Mouse (Mus musculus): ENCODE measurements at regions not wholly inside any gene's neighbourhood (a gene's known extent, or its start where the extent isn't known, plus 50 kb on each side); places are given as distances from the start of the nearest gene placed in this dataset.
"Not testable (repeated sequence)": the region's sequence is repeated elsewhere in the genome, so short reads cannot be mapped to it uniquely, and the experiment has no call there.

DNA sequence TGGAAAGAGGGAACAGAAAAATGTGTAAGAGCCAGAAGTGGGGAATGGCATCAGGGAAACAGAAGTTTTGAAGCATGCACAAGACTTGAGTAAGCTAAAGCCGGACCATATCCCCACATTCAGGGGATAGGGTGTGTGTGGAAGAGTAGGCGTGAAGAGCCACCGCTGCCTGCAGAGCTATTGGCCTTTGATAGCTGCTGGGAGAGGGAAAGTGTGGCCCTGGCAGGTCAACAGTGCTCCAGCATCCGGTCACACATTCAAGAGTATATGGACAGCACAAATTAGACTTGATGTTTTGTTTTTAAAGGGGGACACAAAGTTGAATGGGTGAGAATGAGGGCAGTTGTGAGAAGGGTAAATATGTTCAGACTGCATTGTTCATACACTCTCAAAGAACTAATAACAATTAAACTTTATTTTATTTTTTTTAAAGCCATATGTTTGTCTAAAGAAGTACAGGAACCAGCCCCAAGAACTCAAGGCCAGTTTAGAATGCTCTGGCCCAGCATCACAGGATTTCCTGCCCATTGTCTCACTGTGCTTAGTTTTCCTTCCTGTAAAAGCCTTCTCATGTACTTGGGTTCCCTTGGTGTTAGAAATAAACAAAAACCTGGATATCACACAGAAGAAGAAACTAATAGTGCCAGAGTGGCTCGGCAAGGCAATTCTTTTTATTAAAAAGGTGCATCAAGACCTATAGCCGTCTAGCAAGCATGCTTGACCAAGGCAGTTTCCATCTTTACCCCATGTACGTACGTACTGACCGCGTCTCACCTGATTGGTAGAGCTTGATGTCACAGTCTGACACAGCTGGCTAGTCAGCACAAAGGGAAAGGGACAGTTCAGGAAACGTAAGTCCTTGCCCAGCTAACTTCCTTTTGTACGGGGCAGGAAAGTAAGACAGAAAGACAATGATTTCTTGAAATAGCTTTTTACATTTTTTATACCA lies 144.6 kb upstream of the Rbbp6 start:
- DNase-seq, result peak; percentile 50

DNA sequence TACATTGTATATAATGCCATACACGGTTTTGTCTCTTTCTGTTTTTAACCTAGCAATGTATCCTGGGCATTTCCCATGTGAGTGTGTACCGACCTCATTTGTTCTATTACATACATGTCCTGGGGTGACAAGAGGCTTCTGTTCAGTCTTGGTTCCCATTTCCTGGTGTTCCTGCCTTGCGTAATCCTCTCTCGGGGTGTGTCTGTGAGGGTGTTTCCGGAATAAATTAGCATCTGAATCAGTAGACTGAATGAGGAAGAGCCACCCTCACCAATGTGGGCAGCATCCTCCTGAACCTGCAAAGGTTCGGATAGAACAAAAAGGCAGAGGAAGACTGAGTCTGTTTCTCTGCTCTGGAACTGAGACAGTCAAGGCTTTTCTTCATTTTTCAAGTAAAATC lies 142.1 kb upstream of the Rbbp6 start:
- peak; percentile 4 for DNase-seq

- DNase-seq, result no peak
Measured at GRCm38 (mm10) chr7:122839091-122839490, 126.4 kb upstream of the Rbbp6 start.

GRCm38 (mm10) chr7:122844831-122845230 lies 120.7 kb upstream of the Rbbp6 start:
- DNase-seq, result no peak

- no peak for DNase-seq
Measured at GRCm38 (mm10) chr7:122847376-122847775, 118.1 kb upstream of the Rbbp6 start.

GRCm38 (mm10) chr7:122873386-122873785 lies 92.1 kb upstream of the Rbbp6 start:
- DNase-seq, result no peak

DNA sequence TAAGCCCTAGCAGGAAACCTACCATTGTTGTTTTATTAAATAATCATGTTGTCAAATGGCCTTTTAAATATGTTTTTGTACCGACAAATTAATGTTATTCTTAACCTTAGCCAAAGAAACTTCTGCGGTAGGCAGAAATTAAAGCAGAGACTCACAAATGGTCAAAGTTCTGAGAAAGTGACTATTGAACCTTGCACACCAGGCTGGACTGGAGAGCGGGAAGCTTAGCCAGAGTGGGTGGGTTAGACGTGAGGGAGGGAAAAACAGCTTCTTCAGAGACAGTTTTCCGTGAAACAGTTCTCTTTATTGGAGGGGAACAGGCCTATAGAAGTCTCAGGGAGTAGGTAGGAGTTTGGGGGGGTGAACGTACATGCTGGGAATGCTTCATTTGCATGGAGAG lies 89.2 kb upstream of the Rbbp6 start:
- DNase-seq, result peak; percentile 18

- not testable (repeated sequence) for DNase-seq
Measured at GRCm38 (mm10) chr7:122881890-122882500, 83.5 kb upstream of the Rbbp6 start.

DNA sequence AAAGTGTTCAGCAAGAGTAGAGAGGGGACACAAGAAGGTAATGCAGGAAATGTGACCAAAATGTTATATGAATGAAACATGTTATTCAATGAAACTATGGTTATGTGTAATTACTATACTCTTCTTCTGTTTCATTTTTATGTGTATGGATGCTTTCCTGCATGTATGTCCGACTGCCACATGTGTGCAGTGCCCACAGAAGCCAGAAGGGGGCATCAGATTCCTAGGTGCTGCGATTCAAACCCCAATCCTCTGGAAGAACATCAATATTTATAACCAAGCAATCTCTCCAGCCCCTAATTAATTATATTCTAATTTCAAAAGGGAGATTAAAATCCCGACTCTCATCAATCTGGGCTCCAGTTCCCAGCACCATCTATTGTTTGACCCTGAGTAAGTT lies 78.7 kb upstream of the Rbbp6 start:
- DNase-seq, result no peak

- DNase-seq, result no peak
Measured at GRCm38 (mm10) chr7:122897148-122897547, 68.3 kb upstream of the Rbbp6 start.

- no peak for DNase-seq
Measured at GRCm38 (mm10) chr7:122906056-122906455, 59.4 kb upstream of the Rbbp6 start.

DNA sequence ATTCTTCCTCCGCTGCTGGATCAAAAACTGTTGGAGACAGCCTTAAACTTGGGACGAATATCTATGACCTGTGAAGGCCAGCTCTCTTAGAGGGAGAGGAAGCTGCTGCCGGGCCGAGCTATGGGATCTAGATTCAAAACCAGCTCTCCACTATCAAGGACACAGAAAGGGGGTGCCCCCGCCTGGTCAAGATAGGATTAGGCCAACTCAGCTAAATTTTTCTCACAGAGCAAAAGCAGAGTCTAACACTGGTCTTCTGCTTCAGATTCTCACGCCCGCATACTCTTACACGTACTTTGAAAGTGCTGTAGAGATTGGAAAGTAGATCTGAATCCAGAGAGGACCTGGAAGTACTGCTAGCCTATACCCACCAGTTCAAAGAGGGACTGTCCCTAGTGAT lies 56.2 kb upstream of the Rbbp6 start:
- no peak for DNase-seq

All from kidney, adult 11 months (tissue).